Mouse (Mus musculus) olfactory bulb, adult 2 months (tissue): ENCODE data around the gene Sdk2.

Source experiments
- CTCF ChIP-seq: fragments of 200-500 bp; IDR thresholded peaks from 2 replicates; pipeline ENCODE4 v1.5.1; 2012; ENCODE audit warnings: low read depth, mild to moderate bottlenecking, low read length, moderate library complexity; ENCODE audit not compliant: insufficient read depth
- POLR2A ChIP-seq: fragments of 200-500 bp; IDR thresholded peaks from 2 replicates; pipeline ENCODE4 v1.6.1; 2012; ENCODE audit warnings: mild to moderate bottlenecking, low read depth, low read length, moderate library complexity; ENCODE audit not compliant: insufficient read depth

DNA sequence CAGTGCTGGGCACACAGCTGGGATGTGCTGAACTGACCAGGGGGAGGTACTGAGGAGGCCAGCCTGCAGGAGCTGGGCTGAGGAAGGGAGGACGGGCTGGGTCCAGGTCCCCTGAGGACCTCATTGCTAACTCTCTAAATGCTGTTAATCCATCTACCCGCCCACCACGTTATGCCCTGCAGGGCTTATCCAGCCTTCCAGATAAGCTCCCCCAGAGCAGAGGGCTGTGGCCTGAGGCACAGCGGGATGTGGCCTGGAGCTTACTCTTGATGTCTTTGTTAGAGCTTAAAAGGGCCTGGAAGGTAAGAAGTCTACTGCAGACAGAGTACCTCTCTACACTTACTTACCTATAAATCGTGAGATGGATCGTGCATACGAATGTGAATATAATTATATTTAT, 168.2 kb downstream of the Sdk2 start:
- TF ChIP-seq CTCF (no peak), POLR2A (no peak)
